Mouse (Mus musculus): Measurements from ENCODE around the gene Mtmr3. TPM values are rescaled to one million over a fixed set of nuclear protein-coding genes. Genes with fewer than 3 reads are reported as not detected.

Mtmr3 gene
- total RNA-seq, 1 experiment, result 30.7 TPM

DNA sequence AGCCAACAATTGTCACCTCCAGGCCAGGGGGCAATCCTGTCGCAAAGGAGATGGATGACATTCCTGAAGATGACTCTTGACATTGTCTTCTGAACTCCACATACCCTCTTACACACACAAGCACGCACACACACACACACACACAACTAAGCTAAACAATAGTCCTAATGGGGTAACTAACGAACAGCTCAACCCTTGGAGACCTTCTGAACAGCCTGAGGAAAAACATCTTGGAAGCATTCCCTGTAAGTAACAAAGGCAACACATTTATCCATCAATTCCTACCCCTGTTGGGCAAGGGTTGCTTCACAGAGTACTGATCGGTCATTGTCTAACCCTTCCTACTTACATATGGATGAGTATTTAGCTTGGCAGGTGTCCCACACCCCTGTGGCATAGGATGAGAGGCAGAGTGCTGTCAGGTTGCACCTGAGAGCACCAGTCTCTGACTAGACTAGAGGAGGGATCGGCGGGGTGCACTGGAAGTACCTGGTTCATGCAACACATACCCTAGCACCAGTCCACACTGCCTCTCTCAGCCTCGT lies 27.9 kb upstream of the Mtmr3 start:
- no peak overlapping the region for H3K9ac ChIP-seq (ENCODE audit: insufficient read depth, low read depth, low read length, poor library complexity, severe bottlenecking)
- peak overlapping the region; percentile 31 to 36; a peak in 3 of 4 replicates for H3K4me3 ChIP-seq (ENCODE audit: insufficient read depth in 1 of 2, low read depth in 1 of 2, low read length in 2 of 2, poor library complexity in 1 of 2, severe bottlenecking in 1 of 2)
- H3K9me3 ChIP-seq (ENCODE audit: control insufficient read depth, insufficient read depth, low read depth, low read length), result no peaks in the 10 kb centered on the region
- H3K36me3 ChIP-seq (ENCODE audit: control insufficient read depth, insufficient read depth, low read length, poor library complexity, severe bottlenecking), result no peaks in the 10 kb centered on the region
- in situ Hi-C loops (cut with MboI; ENCODE audit: low sequenced_read_pairs in 2 of 2, unreplicated experiment in 2 of 2), result no loop called here
- TF ChIP-seq HCFC1 (IDR thresholded peaks at IDR 0.05; ENCODE audit: borderline replicate concordance, insufficient read depth, low read length), result no peak
- no peak for TF ChIP-seq ZC3H11A (IDR thresholded peaks at IDR 0.05; ENCODE audit: borderline replicate concordance, low read depth, low read length)
- no peak for TF ChIP-seq MAFK (IDR thresholded peaks at IDR 0.05; ENCODE audit: insufficient read depth, low read depth, low read length)
- TF ChIP-seq ZNF384 (IDR thresholded peaks at IDR 0.05; ENCODE audit: low read depth, low read length), result no peak
- TF ChIP-seq CHD2 (IDR thresholded peaks at IDR 0.05; ENCODE audit: low read depth, low read length), result no peak
- no peak for DNase-seq (ENCODE audit: low read depth, low spot score)
- no peak overlapping the region for H3K27ac ChIP-seq (ENCODE audit: insufficient read depth, low read depth, low read length, poor library complexity, severe bottlenecking)
- H3K4me1 ChIP-seq (ENCODE audit: control insufficient read depth in 2 of 2, insufficient read depth in 2 of 2, low read length in 2 of 2, poor library complexity in 1 of 2), result peaks cover 0 to 7% of the 10 kb centered on the region in 2 experiments; a peak in 1 of 4 replicates

DNA sequence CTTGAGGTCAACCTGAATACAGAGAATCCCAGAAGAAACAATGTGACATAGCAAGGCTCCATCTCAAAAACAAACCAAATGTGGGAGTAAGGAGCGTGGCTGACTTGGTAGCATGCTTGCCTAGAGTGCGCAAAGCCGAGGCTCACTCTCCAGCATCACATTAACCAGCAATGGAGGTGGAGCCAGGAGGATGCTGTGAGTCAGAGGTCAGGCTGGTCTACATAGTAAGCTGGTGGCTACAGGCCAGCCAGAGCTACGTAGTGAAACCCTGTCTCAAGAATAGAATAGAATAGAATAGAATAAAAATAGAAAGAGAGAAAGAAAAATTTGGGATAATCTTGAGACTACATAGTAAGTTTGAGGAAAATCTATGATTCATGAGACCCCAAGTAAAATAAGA lies 27.2 kb upstream of the Mtmr3 start:
- Histone ChIP-seq H3K9me3 (ENCODE audit: control insufficient read depth, insufficient read depth, low read depth, low read length) (no peaks in the 10 kb centered on the region), H3K27ac (ENCODE audit: insufficient read depth, low read depth, low read length, poor library complexity, severe bottlenecking) (no peak overlapping the region), H3K4me3 (ENCODE audit: insufficient read depth in 1 of 2, low read depth in 1 of 2, low read length in 2 of 2, poor library complexity in 1 of 2, severe bottlenecking in 1 of 2) (no peak overlapping the region), H3K4me1 (ENCODE audit: control insufficient read depth in 2 of 2, insufficient read depth in 2 of 2, low read length in 2 of 2, poor library complexity in 1 of 2) (peaks cover 0 to 7% of the 10 kb centered on the region in 2 experiments; a peak in 1 of 4 replicates), H3K9ac (ENCODE audit: insufficient read depth, low read depth, low read length, poor library complexity, severe bottlenecking) (no peak overlapping the region), H3K36me3 (ENCODE audit: control insufficient read depth, insufficient read depth, low read length, poor library complexity, severe bottlenecking) (no peaks in the 10 kb centered on the region)
- in situ Hi-C loops (cut with MboI; ENCODE audit: low sequenced_read_pairs in 2 of 2, unreplicated experiment in 2 of 2), result no loop called here
- TF ChIP-seq CHD2 (IDR thresholded peaks at IDR 0.05; ENCODE audit: low read depth, low read length) (no peak), ZNF384 (IDR thresholded peaks at IDR 0.05; ENCODE audit: low read depth, low read length) (no peak), MAFK (IDR thresholded peaks at IDR 0.05; ENCODE audit: insufficient read depth, low read depth, low read length) (no peak), HCFC1 (IDR thresholded peaks at IDR 0.05; ENCODE audit: borderline replicate concordance, insufficient read depth, low read length) (no peak), ZC3H11A (IDR thresholded peaks at IDR 0.05; ENCODE audit: borderline replicate concordance, low read depth, low read length) (no peak)
- DNase-seq (ENCODE audit: low read depth, low spot score), result no peak

DNA sequence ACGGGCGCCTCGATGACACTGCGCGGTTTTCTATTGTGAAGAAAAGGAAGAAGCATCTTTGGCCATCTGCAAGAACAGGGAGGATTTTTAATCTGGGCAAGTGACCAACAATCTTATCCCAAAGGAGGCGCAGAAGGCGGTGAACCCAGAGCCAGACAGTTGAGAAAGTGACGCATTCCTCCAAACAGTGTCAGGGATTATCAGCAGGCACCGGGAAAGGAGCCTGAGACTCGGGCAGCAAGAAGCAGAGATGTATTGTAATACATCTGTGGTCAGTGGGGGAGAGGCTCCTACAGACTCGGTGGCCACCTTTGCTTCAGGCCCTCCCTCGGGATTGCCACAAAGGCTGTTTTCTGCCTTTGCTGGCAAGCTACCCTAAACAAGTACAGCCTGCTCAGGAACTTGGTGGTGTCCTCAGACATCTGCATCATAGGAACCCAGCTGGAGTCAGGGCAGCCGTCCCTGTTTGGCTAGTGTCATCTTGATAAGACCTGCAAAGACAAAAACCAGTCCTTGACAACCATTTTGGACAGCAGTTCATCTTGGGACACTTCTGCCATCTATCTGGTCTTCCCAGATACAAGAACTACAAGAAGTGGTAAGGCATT lies 25.9 kb upstream of the Mtmr3 start:
- Histone ChIP-seq H3K4me1 (ENCODE audit: control insufficient read depth in 2 of 2, insufficient read depth in 2 of 2, low read length in 2 of 2, poor library complexity in 1 of 2) (peaks cover 0 to 3% of the 10 kb centered on the region in 2 experiments; a peak in 1 of 4 replicates), H3K9ac (ENCODE audit: insufficient read depth, low read depth, low read length, poor library complexity, severe bottlenecking) (no peak overlapping the region), H3K9me3 (ENCODE audit: control insufficient read depth, insufficient read depth, low read depth, low read length) (no peaks in the 10 kb centered on the region), H3K4me3 (ENCODE audit: insufficient read depth in 1 of 2, low read depth in 1 of 2, low read length in 2 of 2, poor library complexity in 1 of 2, severe bottlenecking in 1 of 2) (no peak overlapping the region), H3K36me3 (ENCODE audit: control insufficient read depth, insufficient read depth, low read length, poor library complexity, severe bottlenecking) (no peaks in the 10 kb centered on the region), H3K27ac (ENCODE audit: insufficient read depth, low read depth, low read length, poor library complexity, severe bottlenecking) (no peak overlapping the region)
- TF ChIP-seq HCFC1 (IDR thresholded peaks at IDR 0.05; ENCODE audit: borderline replicate concordance, insufficient read depth, low read length) (no peak), MAFK (IDR thresholded peaks at IDR 0.05; ENCODE audit: insufficient read depth, low read depth, low read length) (no peak), CHD2 (IDR thresholded peaks at IDR 0.05; ENCODE audit: low read depth, low read length) (no peak), ZC3H11A (IDR thresholded peaks at IDR 0.05; ENCODE audit: borderline replicate concordance, low read depth, low read length) (no peak)
- no peak for DNase-seq (ENCODE audit: low read depth, low spot score)
- in situ Hi-C loops (cut with MboI; ENCODE audit: low sequenced_read_pairs in 2 of 2, unreplicated experiment in 2 of 2), result no loop called here

DNA sequence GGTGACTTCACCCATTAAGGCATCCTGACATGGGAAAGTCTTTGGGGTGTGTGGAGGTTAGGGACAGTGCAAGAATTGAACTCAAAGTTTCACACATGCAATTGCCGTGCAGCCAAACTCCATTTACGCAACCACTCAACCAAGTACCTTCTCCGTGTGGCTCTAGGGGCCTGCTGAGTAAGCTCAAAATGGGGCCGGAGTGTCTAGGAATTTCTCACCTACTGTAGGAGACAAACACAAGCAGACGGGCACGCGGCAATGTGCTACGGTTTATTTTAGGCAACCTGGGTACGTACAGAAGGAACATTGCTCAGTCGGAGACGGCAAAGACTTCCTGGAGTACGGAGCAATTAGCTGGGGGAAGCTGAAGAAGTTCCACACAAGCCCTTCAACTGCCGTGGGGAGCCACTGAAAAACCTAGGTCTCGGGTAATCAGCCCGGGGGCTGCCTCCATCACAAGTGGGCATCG lies 25.4 kb upstream of the Mtmr3 start, which contains the start of gene Gm11032:
Gm11032 (plus strand) TSS at position 51 of the 469 bp plus-strand sequence.
- Histone ChIP-seq H3K4me1 (ENCODE audit: control insufficient read depth in 2 of 2, insufficient read depth in 2 of 2, low read length in 2 of 2, poor library complexity in 1 of 2) (peaks cover 0 to 3% of the 10 kb centered on the region in 2 experiments; a peak in 1 of 4 replicates), H3K9ac (ENCODE audit: insufficient read depth, low read depth, low read length, poor library complexity, severe bottlenecking) (no peak within 1 kb of the TSS), H3K27ac (ENCODE audit: insufficient read depth, low read depth, low read length, poor library complexity, severe bottlenecking) (no peak within 1 kb of the TSS), H3K9me3 (ENCODE audit: control insufficient read depth, insufficient read depth, low read depth, low read length) (no peaks in the 10 kb centered on the region), H3K36me3 (ENCODE audit: control insufficient read depth, insufficient read depth, low read length, poor library complexity, severe bottlenecking) (no peaks in the 10 kb centered on the region), H3K4me3 (ENCODE audit: insufficient read depth in 1 of 2, low read depth in 1 of 2, low read length in 2 of 2, poor library complexity in 1 of 2, severe bottlenecking in 1 of 2) (no peak within 1 kb of the TSS)
- in situ Hi-C loops (cut with MboI; ENCODE audit: low sequenced_read_pairs in 2 of 2, unreplicated experiment in 2 of 2), result no loop called here
- no peak for TF ChIP-seq ZNF384 (IDR thresholded peaks at IDR 0.05; ENCODE audit: low read depth, low read length)
- no peak for TF ChIP-seq ZC3H11A (IDR thresholded peaks at IDR 0.05; ENCODE audit: borderline replicate concordance, low read depth, low read length)
- no peak for TF ChIP-seq HCFC1 (IDR thresholded peaks at IDR 0.05; ENCODE audit: borderline replicate concordance, insufficient read depth, low read length)
- DNase-seq (ENCODE audit: low read depth, low spot score), result no peak

All from ES-E14 (cell line).